Mouse (Mus musculus): ENCODE results near the gene Lipt2. TPM values are rescaled to one million over a fixed set of nuclear protein-coding genes. Genes with fewer than 3 reads are reported as not detected.

Lipt2 gene
- total RNA-seq, 2 experiments from 2014 or later: 4.7 to 5.4 TPM

- DNase-seq (ENCODE audit: low spot score in 2 of 2): no peak
These were observed 9.6 kb downstream of the Lipt2 start for GRCm38 (mm10) chr7:100168654-100169053.

GRCm38 (mm10) chr7:100170756-100171155 lies 11.7 kb downstream of the Lipt2 start:
- DNase-seq (ENCODE audit: low spot score in 2 of 2): no peak

- no peak for DNase-seq (ENCODE audit: low spot score in 2 of 2)
These were observed 17.2 kb downstream of the Lipt2 start, which contains the start of gene Kcne3 for GRCm38 (mm10) chr7:100176269-100176668. Gene Kcne3, plus strand, starts transcription at chr7:100176502.

- DNase-seq (ENCODE audit: low spot score in 2 of 2): peak; percentile 55 to 69
These were observed 19.2 kb downstream of the Lipt2 start for GRCm38 (mm10) chr7:100178016-100178890.

- DNase-seq (ENCODE audit: low spot score in 2 of 2): no peak
These were observed 19.8 kb downstream of the Lipt2 start for GRCm38 (mm10) chr7:100178891-100179233.

GRCm38 (mm10) chr7:100179394-100179793 lies 20.3 kb downstream of the Lipt2 start:
- DNase-seq (ENCODE audit: low spot score in 2 of 2): no peak

GRCm38 (mm10) chr7:100179836-100180407 lies 20.8 kb downstream of the Lipt2 start:
- DNase-seq (ENCODE audit: low spot score in 2 of 2): no peak

- DNase-seq (ENCODE audit: low spot score in 2 of 2): no peak
These were observed 22.1 kb downstream of the Lipt2 start for GRCm38 (mm10) chr7:100181176-100181575.

- no peak for DNase-seq (ENCODE audit: low spot score in 2 of 2)
These were observed 22.5 kb downstream of the Lipt2 start for GRCm38 (mm10) chr7:100181614-100182013.

GRCm38 (mm10) chr7:100182388-100182787 lies 23.3 kb downstream of the Lipt2 start:
- no peak for DNase-seq (ENCODE audit: low spot score in 2 of 2)

- peak; percentile 37 to 58 for DNase-seq (ENCODE audit: low spot score in 2 of 2)
These were observed 28.5 kb downstream of the Lipt2 start for GRCm38 (mm10) chr7:100187601-100188000.

GRCm38 (mm10) chr7:100190167-100190566 lies 31.1 kb downstream of the Lipt2 start:
- DNase-seq (ENCODE audit: low spot score in 2 of 2): no peak

- peak; percentile 53 to 80 for DNase-seq (ENCODE audit: low spot score in 2 of 2)
These were observed 31.7 kb downstream of the Lipt2 start for GRCm38 (mm10) chr7:100190778-100191177.

GRCm38 (mm10) chr7:100201191-100201590 lies 42.1 kb downstream of the Lipt2 start:
- no peak for DNase-seq (ENCODE audit: low spot score in 2 of 2)

GRCm38 (mm10) chr7:100203616-100204015 lies 44.5 kb downstream of the Lipt2 start:
- DNase-seq (ENCODE audit: low spot score in 2 of 2): no peak

GRCm38 (mm10) chr7:100204871-100205270 lies 45.8 kb downstream of the Lipt2 start:
- no peak for DNase-seq (ENCODE audit: low spot score in 2 of 2)

GRCm38 (mm10) chr7:100206144-100206543 lies 47.1 kb downstream of the Lipt2 start:
- no peak for DNase-seq (ENCODE audit: low spot score in 2 of 2)

- DNase-seq (ENCODE audit: low spot score in 2 of 2): no peak
These were observed 48.8 kb downstream of the Lipt2 start for GRCm38 (mm10) chr7:100207886-100208285.

Data from left cerebral cortex, adult 18-20 months (tissue).